Mouse (Mus musculus): ENCODE measurements at regions not wholly inside any gene's neighbourhood (a gene's known extent, or its start where the extent isn't known, plus 50 kb on each side); places are given as distances from the start of the nearest gene placed in this dataset.

DNA sequence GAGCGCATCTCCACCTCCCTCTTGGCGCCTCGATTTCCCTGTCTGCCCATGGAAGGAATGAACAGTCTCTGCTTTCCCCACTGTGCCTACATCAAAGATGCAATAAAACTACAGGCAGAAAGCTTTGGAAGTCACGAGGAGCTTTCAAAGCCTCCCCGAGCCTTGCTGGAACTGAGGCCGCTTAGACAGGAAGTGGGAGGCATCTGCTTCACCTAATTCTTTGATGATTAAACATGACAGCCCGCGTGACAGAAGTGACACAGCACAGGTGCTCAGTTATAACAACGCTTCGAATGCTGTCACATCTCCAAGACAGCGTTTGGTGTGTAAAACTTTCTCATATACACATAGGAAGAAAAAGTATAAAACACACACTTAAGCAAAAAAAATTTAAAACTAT lies 85.7 kb downstream of the Asb1 start:
- DNase-seq (ENCODE audit: low spot score) (no peak), ATAC-seq (ENCODE audit: low FRiP score) (no peak)
- no peaks in the 10 kb centered on the region for H3K9me3 ChIP-seq (ENCODE audit: control insufficient read depth, low read length)
- no peak overlapping the region for H3K27ac ChIP-seq
- H3K9ac ChIP-seq: no peak overlapping the region
- 85% methylated on average over 11 of the region's 11 CpGs for WGBS
- H3K36me3 ChIP-seq (replicated peaks; ENCODE audit: control insufficient read depth, insufficient read depth): no peaks in the 10 kb centered on the region
- H3K4me1 ChIP-seq (replicated peaks; ENCODE audit: control insufficient read depth, insufficient read depth, low read length): no peaks in the 10 kb centered on the region
- H3K4me3 ChIP-seq (replicated peaks; ENCODE audit: low read length): no peak overlapping the region
- H3K27me3 ChIP-seq (ENCODE audit: control insufficient read depth, insufficient read depth, low read length): no peaks in the 10 kb centered on the region
- H3K4me2 ChIP-seq (replicated peaks): no peak overlapping the region

DNA sequence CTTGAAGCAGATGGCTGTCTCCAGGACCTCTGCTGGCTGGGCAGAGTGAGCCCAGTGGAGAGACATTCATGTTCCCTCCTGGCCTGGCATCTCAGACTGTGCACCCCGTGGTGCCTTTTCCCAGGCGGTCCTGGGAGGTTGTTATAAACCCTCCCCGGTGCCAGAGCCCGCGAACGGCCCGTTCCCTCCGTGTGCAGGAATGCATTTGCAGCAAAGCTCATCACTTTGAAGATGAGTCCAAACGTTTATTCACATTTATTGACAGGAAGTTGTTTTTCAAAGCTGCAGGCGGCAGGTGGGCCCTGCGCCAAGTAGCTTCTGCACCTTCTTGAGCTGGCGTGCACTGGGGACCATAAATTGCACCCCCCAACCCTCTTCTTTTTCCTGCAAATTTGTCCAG lies 89.9 kb downstream of the Asb1 start:
- no peak overlapping the region for H3K4me2 ChIP-seq (replicated peaks)
- no peak for DNase-seq (ENCODE audit: low spot score)
- no peak overlapping the region for H3K9ac ChIP-seq
- 72% methylated on average over 12 of the region's 12 CpGs for WGBS
- H3K9me3 ChIP-seq (ENCODE audit: control insufficient read depth, low read length): no peaks in the 10 kb centered on the region
- H3K4me3 ChIP-seq (replicated peaks; ENCODE audit: low read length): no peak overlapping the region
- no peak for ATAC-seq (ENCODE audit: low FRiP score)
- no peaks in the 10 kb centered on the region for H3K4me1 ChIP-seq (replicated peaks; ENCODE audit: control insufficient read depth, insufficient read depth, low read length)
- H3K27me3 ChIP-seq (ENCODE audit: control insufficient read depth, insufficient read depth, low read length): no peaks in the 10 kb centered on the region
- no peaks in the 10 kb centered on the region for H3K36me3 ChIP-seq (replicated peaks; ENCODE audit: control insufficient read depth, insufficient read depth)
- H3K27ac ChIP-seq: no peak overlapping the region

DNA sequence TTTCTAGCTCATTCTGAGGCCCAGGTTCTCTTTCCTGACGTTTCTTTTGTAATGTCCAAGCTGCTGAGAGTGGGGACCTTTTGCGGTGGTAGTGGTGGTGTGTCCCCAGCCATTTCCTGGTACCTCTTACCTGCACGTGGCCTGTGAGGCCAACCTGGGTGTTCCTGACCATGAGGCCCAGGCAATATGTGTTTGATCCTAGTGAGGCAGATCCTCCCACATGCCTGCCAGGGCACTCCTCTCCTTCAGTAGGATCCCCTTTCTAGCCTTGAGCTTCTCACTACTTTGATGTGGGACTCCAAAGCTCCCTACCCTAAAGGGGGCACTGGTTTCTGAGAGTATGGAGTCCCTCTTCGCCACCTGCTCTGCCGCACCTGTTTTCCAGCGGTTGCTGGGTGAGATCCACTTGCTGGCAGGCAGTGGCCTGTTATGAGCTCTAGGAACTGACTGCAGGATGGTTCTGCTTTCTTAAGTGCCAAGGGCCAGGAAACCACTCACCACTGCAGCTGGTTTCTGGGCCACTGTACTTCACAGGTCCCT lies 90.6 kb downstream of the Asb1 start:
- Histone ChIP-seq H3K36me3 (replicated peaks; ENCODE audit: control insufficient read depth, insufficient read depth) (no peaks in the 10 kb centered on the region), H3K9me3 (ENCODE audit: control insufficient read depth, low read length) (no peaks in the 10 kb centered on the region), H3K4me2 (replicated peaks) (no peak overlapping the region), H3K4me3 (replicated peaks; ENCODE audit: low read length) (no peak overlapping the region), H3K27me3 (ENCODE audit: control insufficient read depth, insufficient read depth, low read length) (no peaks in the 10 kb centered on the region), H3K27ac (no peak overlapping the region), H3K4me1 (replicated peaks; ENCODE audit: control insufficient read depth, insufficient read depth, low read length) (no peaks in the 10 kb centered on the region), H3K9ac (no peak overlapping the region)
- WGBS: 84% methylated on average over 6 of the region's 6 CpGs
- DNase-seq (ENCODE audit: low spot score): no peak
- no peak for ATAC-seq (ENCODE audit: low FRiP score)

DNA sequence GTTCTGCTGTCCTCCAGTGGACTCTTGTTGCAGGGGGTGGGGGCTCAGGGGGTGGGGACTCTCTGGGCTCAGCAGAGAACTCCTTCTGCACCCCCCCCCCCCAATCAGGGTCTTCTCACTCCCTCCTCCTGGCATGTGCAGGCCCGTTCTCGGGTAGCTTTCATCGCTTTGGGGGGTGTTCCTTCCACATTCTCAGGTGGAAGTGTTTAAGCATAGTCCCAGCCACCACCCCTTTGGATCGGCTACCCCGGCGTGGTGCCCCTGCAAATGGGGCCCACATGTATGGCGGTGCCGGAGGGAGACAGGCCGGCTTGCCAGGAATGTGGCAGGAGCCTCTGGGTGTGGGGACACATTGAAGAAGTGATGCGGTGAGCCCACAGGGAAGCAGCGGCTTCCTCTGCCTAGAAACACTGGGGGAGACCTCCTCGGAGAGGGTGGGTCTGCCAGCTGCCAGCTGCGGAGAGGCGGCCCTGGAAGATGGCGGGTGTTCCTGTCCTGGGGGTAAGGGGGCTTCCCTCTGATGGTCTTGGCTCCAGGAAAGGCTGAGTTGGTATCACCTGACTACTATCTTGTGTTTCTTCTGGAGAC lies 92.7 kb downstream of the Asb1 start:
- no peak for ATAC-seq (ENCODE audit: low FRiP score)
- Histone ChIP-seq H3K9me3 (ENCODE audit: control insufficient read depth, low read length) (no peaks in the 10 kb centered on the region), H3K4me3 (replicated peaks; ENCODE audit: low read length) (no peak overlapping the region), H3K27ac (no peak overlapping the region), H3K27me3 (ENCODE audit: control insufficient read depth, insufficient read depth, low read length) (no peaks in the 10 kb centered on the region), H3K4me1 (replicated peaks; ENCODE audit: control insufficient read depth, insufficient read depth, low read length) (no peaks in the 10 kb centered on the region), H3K9ac (no peak overlapping the region), H3K4me2 (replicated peaks) (no peak overlapping the region), H3K36me3 (replicated peaks; ENCODE audit: control insufficient read depth, insufficient read depth) (no peaks in the 10 kb centered on the region)
- no peak for DNase-seq (ENCODE audit: low spot score)
- WGBS: 92% methylated on average over 15 of the region's 15 CpGs

DNA sequence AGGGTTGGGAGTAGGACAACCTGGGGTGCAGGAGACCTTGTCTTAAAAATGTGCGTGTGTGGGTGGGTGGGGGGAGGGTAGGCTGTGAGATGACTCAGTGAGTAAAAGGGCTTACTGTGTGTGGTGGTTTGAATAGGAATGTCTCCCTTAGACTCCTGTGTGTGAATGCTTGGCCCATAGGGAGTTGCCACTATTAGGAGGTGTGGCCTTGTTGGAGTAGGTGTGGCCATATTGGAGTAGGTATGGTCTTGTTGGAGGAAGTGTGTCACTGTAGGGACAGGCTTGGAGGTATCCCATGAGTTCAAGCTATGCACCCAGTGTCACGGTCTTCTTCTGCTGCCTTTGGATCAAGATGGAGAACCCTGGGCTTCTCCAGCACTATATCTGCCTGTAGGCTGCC lies 96.2 kb downstream of the Asb1 start:
- 93% methylated on average over 2 of the region's 2 CpGs for WGBS

DNA sequence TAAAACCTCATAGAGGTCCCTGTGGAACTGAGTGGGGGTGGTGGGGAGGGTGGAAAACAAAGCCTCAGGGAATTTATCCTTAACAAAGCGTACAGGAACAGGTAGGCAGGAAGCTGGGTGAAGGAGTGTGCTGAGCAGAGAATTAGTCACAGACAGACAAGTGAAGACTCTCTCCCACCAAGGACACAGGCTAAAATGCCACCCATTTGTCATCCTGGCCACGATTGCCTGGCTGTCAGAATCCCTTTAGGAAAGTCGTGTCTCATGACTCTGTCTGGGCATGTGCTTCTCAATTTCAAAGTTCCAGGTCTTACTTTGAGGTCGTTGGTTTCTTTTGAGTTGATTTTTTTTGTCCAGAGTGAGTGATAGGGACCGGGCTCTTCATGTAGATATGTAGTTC lies 100.2 kb downstream of the Asb1 start:
- H3K27ac ChIP-seq: no peak overlapping the region
- no peaks in the 10 kb centered on the region for H3K9me3 ChIP-seq (ENCODE audit: control insufficient read depth, low read length)
- H3K4me3 ChIP-seq (replicated peaks; ENCODE audit: low read length): no peak overlapping the region
- no peaks in the 10 kb centered on the region for H3K36me3 ChIP-seq (replicated peaks; ENCODE audit: control insufficient read depth, insufficient read depth)
- H3K4me2 ChIP-seq (replicated peaks): no peak overlapping the region
- H3K4me1 ChIP-seq (replicated peaks; ENCODE audit: control insufficient read depth, insufficient read depth, low read length): no peaks in the 10 kb centered on the region
- H3K9ac ChIP-seq: no peak overlapping the region
- WGBS: 72% methylated on average over 5 of the region's 5 CpGs
- H3K27me3 ChIP-seq (ENCODE audit: control insufficient read depth, insufficient read depth, low read length): no peaks in the 10 kb centered on the region
- ATAC-seq (ENCODE audit: low FRiP score): no peak
- DNase-seq (ENCODE audit: low spot score): no peak

More for the DNA sequence above, 96.2 kb downstream of the Asb1 start:
- no peaks in the 10 kb centered on the region for H3K4me1 ChIP-seq (replicated peaks; ENCODE audit: control insufficient read depth, insufficient read depth, low read length)
- no peak for ATAC-seq (ENCODE audit: low FRiP score)
- no peaks in the 10 kb centered on the region for H3K36me3 ChIP-seq (replicated peaks; ENCODE audit: control insufficient read depth, insufficient read depth)
- H3K4me3 ChIP-seq (replicated peaks; ENCODE audit: low read length): no peak overlapping the region
- H3K4me2 ChIP-seq (replicated peaks): no peak overlapping the region
- no peak for DNase-seq (ENCODE audit: low spot score)
- no peaks in the 10 kb centered on the region for H3K27me3 ChIP-seq (ENCODE audit: control insufficient read depth, insufficient read depth, low read length)
- H3K9ac ChIP-seq: no peak overlapping the region
- no peaks in the 10 kb centered on the region for H3K9me3 ChIP-seq (ENCODE audit: control insufficient read depth, low read length)
- no peak overlapping the region for H3K27ac ChIP-seq

DNA sequence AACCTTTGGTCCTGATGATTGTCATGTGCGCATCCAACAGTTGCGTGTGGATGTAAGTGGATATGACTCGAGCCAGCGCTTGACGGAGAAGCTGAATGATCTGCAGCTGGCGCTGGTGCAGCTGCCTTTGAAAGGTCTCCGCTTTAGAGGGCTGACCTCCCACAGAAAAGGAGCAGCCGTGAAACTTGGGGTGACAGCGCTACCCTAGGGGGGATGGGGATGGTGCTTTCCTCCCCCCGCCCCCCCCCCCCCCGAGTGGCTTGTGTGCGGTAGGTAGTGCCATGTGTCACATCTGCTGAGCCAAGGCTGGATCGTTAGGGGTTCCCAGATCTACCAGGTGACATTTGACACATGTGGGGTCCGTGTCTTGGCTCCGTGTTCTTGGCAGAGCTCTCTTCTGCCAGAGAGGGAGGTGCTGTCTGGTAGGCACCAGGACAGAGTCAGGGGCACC lies 118.7 kb downstream of the Asb1 start:
- H3K4me3 ChIP-seq (replicated peaks; ENCODE audit: low read length): no peak overlapping the region
- no peak overlapping the region for H3K9ac ChIP-seq
- no peaks in the 10 kb centered on the region for H3K27me3 ChIP-seq (ENCODE audit: control insufficient read depth, insufficient read depth, low read length)
- no peaks in the 10 kb centered on the region for H3K4me1 ChIP-seq (replicated peaks; ENCODE audit: control insufficient read depth, insufficient read depth, low read length)
- DNase-seq (ENCODE audit: low spot score): no peak
- WGBS: 86% methylated on average over 15 of the region's 15 CpGs
- no peak overlapping the region for H3K27ac ChIP-seq
- H3K9me3 ChIP-seq (ENCODE audit: control insufficient read depth, low read length): no peaks in the 10 kb centered on the region
- no peaks in the 10 kb centered on the region for H3K36me3 ChIP-seq (replicated peaks; ENCODE audit: control insufficient read depth, insufficient read depth)
- no peak for ATAC-seq (ENCODE audit: low FRiP score)
- H3K4me2 ChIP-seq (replicated peaks): no peak overlapping the region

DNA sequence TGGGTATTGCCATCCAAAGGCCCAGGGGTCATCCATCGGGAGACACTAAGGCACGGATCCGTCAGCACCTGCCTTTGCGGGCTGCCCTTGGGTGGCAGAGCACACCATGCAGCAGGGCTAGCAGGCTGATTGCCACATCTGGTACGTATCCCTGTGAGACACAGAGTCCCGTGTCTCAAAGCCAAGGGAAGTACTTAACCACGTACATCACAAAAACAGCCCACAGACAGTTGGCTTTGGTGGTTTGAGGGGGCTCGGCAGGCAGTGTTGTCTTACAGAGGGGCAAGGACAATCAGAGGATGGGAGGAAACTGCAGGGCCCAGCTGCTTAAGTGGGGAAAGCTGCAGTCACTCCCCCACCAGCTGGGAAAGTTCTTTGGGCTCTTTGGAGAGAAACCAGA lies 119.1 kb downstream of the Asb1 start:
- Histone ChIP-seq H3K4me2 (replicated peaks) (no peak overlapping the region), H3K9ac (no peak overlapping the region), H3K4me3 (replicated peaks; ENCODE audit: low read length) (no peak overlapping the region), H3K9me3 (ENCODE audit: control insufficient read depth, low read length) (no peaks in the 10 kb centered on the region), H3K4me1 (replicated peaks; ENCODE audit: control insufficient read depth, insufficient read depth, low read length) (no peaks in the 10 kb centered on the region), H3K27me3 (ENCODE audit: control insufficient read depth, insufficient read depth, low read length) (no peaks in the 10 kb centered on the region), H3K27ac (no peak overlapping the region), H3K36me3 (replicated peaks; ENCODE audit: control insufficient read depth, insufficient read depth) (no peaks in the 10 kb centered on the region)
- 82% methylated on average over 8 of the region's 8 CpGs for WGBS
- DNase-seq (ENCODE audit: low spot score): no peak
- no peak for ATAC-seq (ENCODE audit: low FRiP score)

DNA sequence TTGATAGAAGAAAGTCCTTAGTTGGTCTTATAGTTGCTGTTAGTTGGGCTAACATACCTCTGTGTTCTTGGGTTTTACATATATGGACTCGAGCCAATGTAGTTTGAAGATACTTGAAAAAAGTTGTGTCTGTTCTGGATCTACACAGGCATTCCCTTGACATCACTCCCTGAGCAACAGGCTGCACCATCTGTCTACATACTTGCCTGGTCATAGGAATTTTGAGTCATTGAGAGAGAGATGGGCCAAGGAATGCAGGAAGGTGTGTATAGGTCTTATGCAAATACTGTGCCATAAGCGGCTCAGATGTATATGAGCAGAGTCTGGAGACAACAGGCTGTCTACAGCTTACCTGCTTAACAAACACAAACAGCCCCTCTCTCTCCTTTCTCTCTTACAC lies 122.9 kb downstream of the Asb1 start:
- no peak overlapping the region for H3K27ac ChIP-seq
- H3K9me3 ChIP-seq (ENCODE audit: control insufficient read depth, low read length): no peaks in the 10 kb centered on the region
- no peak for ATAC-seq (ENCODE audit: low FRiP score)
- no peaks in the 10 kb centered on the region for H3K27me3 ChIP-seq (ENCODE audit: control insufficient read depth, insufficient read depth, low read length)
- H3K36me3 ChIP-seq (replicated peaks; ENCODE audit: control insufficient read depth, insufficient read depth): no peaks in the 10 kb centered on the region
- no peak overlapping the region for H3K9ac ChIP-seq
- no peak overlapping the region for H3K4me2 ChIP-seq (replicated peaks)
- no peak for DNase-seq (ENCODE audit: low spot score)
- no peak overlapping the region for H3K4me3 ChIP-seq (replicated peaks; ENCODE audit: low read length)
- no peaks in the 10 kb centered on the region for H3K4me1 ChIP-seq (replicated peaks; ENCODE audit: control insufficient read depth, insufficient read depth, low read length)
- 93% methylated on average over 2 of the region's 2 CpGs for WGBS

DNA sequence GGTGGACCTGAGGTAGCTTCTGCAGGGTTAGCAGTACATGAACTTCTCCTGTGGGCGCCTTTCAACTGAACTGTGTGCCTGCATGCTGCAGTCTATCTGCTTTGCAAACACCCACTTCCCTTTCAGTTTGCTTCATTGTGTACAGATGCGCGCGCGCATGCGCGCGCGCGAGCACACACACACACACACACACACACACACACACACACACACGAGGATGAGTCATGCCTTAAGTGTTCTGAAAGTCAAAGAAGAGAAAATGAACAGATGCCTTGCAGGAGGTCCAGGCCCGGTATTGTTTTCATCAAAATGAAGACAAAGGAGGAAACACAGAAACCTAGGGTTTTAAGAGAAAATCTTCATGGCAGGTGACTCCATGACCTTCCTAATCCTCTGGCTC lies 124.3 kb downstream of the Asb1 start:
- Histone ChIP-seq H3K4me2 (replicated peaks) (no peak overlapping the region), H3K36me3 (replicated peaks; ENCODE audit: control insufficient read depth, insufficient read depth) (no peaks in the 10 kb centered on the region), H3K4me1 (replicated peaks; ENCODE audit: control insufficient read depth, insufficient read depth, low read length) (no peaks in the 10 kb centered on the region), H3K27ac (no peak overlapping the region), H3K27me3 (ENCODE audit: control insufficient read depth, insufficient read depth, low read length) (no peaks in the 10 kb centered on the region), H3K4me3 (replicated peaks; ENCODE audit: low read length) (no peak overlapping the region), H3K9me3 (ENCODE audit: control insufficient read depth, low read length) (no peaks in the 10 kb centered on the region), H3K9ac (no peak overlapping the region)
- no peak for ATAC-seq (ENCODE audit: low FRiP score)
- 87% methylated on average over 12 of the region's 12 CpGs for WGBS
- no peak for DNase-seq (ENCODE audit: low spot score)

Data from hindbrain, embryonic 14.5 days (tissue).